Mouse (Mus musculus): Measurements from ENCODE around the gene Tcf15.

Gene Tcf15

DNA sequence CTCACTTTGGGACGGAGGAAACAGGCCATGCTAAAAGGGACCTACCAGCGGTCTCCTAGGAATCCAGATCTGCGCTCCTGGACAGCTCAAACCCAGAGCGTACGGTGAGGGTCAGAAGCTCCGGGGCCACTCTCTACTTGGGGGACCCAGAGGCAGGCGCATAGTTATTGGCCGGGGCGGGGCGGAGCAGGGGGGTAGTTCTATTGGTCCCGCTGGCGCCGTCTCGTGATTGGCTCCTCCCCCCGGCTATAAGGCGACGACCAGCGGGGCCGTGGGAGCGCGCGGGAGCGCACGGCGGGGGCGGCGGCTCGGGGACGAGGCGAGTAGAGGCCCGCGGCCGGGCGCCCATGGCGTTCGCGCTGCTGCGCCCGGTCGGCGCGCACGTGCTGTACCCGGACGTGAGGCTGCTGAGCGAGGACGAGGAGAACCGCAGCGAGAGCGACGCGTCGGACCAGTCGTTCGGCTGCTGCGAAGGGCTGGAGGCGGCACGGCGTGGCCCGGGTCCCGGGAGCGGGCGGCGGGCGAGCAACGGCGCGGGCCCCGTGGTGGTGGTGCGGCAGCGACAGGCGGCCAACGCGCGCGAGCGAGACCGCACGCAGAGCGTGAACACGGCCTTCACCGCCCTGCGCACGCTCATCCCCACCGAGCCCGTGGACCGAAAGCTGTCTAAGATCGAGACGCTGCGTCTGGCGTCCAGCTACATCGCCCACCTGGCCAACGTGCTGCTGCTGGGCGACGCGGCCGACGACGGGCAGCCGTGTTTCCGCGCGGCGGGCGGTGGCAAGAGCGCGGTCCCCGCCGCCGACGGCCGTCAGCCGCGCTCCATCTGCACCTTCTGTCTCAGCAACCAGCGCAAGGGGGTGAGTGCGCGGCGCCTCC, at the start of gene Tcf15:
TSS of gene Tcf15 (plus strand) at position 283 of the 879 bp plus-strand sequence.
- peak; percentile 46 for DNase-seq (ENCODE audit: low spot score)

GRCm38 (mm10) chr2:152094856-152095545, 48.4 kb upstream of the Tcf15 start:
- peak; percentile 43 for DNase-seq (ENCODE audit: low spot score)

GRCm38 (mm10) chr2:152096922-152097321, 46.4 kb upstream of the Tcf15 start:
- DNase-seq (ENCODE audit: low spot score): no peak

DNA sequence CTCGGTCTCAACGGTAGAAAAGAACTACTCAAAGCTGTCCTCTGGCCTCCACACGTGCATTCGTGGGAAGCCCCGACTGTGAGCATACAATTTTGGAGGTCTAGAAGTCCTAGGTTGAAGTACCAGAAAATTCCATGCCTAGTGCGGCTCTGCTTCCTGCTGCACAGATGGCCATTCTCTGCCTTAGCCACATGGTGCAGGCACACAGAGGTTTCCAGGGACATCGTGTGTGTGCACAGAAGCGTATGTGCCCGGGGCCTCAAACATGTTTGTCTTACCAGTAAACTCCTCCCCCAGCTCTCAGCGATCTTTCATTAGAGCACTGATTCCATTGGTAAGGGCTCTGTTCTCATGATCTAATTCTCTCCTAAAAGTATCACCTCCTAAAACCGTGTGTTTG, 45.4 kb upstream of the Tcf15 start:
- no peak for DNase-seq (ENCODE audit: low spot score)

DNA sequence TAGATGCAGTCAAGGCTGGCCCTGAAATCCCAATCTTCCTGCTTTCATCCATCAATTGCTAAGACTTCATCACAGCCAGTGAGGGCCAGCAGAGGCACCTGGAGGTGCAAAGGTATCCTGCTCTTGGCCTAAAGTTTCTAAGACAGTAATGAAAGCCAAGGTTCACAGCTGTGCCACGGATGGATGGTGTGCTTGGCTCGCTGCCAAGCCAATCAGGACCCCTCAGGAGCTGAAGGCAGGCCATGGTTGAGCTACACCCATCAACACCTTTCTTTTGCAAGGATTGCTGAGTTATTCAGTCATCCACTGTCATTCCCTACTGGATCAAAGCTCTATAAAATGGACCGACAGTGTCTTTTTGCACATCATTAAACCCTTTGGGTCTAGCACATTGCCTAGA, 43.8 kb upstream of the Tcf15 start:
- no peak for DNase-seq (ENCODE audit: low spot score)

DNA sequence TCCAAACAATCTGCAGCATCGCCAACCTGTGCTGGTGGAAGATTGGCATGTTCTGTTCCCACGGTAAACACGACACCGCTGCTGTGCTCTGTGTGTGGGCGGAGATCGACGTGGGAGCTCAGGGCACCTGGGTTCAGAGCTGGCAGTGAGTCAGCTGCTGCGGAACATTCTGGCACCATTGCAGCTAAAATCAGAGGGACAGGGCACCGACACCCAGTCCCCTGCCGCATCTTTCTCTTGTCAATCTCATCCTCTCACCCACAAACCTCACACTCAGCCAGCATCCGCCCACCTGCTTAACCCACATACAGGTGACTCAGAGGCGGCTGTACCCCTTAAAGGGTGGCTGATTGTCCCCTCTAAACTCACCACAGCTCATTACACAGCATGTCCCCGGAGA, 41.6 kb upstream of the Tcf15 start:
- no peak for DNase-seq (ENCODE audit: low spot score)

DNA sequence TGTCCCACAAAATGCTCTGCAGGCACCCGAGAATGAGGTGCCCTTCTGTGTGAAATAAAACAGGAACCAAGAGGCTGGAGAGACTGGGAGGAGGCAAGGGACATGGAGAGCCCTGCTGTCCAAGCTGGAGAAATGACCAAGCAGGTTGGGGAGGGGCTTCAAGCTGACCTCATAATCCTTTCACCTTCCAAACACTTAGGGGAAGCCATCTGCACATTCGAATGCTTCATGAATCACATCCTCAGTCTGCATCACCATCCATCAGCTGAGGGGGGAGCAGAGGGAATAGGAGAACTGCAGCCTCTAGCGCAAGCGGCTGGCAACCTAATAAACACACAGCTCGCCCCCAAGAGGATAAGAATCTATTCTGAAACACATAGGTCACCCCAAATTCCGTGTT, 41.0 kb upstream of the Tcf15 start:
- no peak for DNase-seq (ENCODE audit: low spot score)

- DNase-seq (ENCODE audit: low spot score): no peak
Observed at GRCm38 (mm10) chr2:152104711-152105317, 38.5 kb upstream of the Tcf15 start.

DNA sequence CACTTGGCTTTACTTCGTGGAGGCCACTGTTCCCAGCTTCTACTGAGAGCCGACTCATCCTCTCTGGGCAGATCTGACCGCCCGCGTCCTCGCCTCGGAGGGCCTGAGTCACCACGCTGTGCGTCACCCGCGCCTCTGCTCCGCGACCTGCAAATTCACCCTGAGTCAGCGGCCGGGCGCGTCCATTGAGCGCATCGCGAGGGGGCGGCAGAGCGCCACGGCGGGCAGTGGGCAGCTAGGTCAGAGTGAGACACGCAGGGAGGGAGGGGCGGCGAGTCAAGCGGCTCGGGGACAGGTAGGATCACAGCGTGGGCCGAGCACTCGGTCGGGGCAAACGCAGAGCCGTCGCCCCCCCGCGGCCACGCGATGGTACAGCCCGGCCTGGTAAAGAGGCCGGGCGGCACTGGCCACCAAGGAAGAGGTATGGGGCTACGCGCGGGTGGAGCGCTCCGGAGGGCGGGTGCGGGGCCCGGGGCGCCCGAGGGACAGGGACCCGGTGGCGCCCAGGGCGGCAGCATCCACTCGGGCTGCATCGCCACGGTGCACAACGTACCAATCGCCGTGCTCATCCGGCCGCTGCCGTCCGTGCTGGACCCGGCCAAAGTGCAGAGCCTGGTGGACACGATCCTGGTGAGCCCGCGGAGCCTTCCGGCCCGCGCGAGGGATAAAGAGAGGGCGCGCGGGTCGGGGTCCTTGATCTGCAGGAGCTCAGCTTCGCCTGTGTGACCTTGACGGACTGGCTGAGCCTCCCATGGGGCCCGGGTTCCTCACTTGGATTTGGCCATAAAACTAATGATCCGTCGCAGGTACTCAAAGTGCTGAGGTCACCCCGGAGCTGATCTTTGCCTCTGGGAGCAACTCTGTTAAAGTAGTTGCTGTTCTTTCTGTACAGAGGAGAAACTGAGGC, 37.8 kb upstream of the Tcf15 start, which contains the start of gene Srxn1:
TSS of gene Srxn1 (plus strand) at position 199 of the 907 bp plus-strand sequence.
- peak; percentile 78 for DNase-seq (ENCODE audit: low spot score)

- no peak for DNase-seq (ENCODE audit: low spot score)
Observed at GRCm38 (mm10) chr2:152106225-152106595, 37.2 kb upstream of the Tcf15 start.

DNA sequence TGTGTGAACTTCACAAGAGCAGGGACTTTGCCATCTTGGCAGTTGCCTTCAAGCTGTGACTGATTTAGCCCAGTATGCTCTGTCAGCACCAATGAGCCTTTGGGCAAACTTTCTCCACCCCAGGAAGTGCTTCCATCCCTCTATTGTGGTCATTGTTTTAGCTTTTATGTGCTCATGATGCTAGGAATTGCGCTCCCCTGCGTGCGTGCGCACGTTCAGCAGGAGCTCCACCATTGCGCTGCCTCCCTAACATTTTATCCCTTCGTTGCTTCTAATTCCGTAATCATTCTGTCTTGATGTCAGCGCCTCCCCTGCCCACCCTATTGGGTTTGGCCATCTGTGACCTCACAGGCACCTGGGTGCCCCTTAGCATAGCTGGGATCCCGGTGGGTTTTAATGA, 36.8 kb upstream of the Tcf15 start:
- DNase-seq (ENCODE audit: low spot score): no peak

DNA sequence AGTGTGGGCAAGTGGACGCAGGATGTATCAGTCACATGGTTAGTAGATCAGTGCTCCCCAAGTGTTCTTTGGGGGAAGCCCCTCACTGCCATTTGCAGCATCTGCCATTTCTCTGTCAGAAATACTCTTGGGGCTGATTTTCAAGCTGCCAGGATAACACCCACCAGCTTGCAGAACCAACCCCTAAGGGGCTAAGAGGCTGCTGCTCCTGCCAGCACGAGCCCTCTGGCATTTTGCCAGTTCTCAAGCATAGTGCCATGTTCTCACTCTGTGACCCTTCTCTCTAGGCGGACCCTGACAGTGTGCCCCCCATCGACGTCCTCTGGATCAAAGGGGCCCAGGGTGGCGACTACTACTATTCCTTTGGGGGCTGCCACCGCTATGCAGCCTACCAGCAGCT, 34.7 kb upstream of the Tcf15 start:
- no peak for DNase-seq (ENCODE audit: low spot score)

GRCm38 (mm10) chr2:152109386-152109785, 34.0 kb upstream of the Tcf15 start:
- no peak for DNase-seq (ENCODE audit: low spot score)

DNA sequence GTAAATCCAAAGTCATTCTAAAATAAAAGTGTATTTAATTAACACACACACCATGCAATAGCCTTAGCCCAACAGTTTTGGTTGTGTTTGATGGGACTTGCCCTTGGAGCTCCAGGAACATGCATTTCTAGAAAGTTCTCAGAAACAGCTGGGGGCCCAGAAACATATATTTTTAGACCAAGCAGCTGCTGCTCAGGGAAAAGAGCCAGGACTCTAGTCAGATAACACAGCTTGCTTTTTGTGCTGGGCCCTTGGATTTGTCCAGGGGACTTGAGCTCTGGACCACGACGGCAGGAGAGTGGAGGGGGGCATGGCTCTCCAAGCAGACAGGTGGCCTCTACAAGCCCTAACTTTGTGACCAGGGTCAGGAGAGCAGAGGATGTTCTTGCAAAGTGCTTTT, 32.0 kb upstream of the Tcf15 start:
- DNase-seq (ENCODE audit: low spot score): no peak

- DNase-seq (ENCODE audit: low spot score): peak; percentile 85
Observed at GRCm38 (mm10) chr2:152111920-152112319, 31.4 kb upstream of the Tcf15 start.

DNA sequence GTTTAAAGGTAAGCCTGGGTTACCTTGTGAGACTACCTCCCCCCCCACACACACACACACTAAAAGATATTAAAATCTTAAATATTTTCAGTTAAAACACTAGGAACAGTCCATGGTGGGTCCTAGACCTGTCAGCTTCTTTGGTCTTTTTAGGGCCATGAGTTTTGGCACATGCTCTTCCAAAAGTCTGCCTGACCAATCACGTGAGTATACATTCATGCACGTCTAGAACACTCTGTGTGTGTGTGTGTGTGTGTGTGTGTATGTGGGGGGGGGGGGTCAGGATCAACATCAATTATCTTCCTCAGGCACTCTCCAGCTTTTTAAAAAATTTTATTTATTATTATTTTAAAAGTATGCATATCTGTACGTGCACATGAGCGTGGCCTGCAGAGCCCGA, 30.9 kb upstream of the Tcf15 start:
- no peak for DNase-seq (ENCODE audit: low spot score)

- DNase-seq (ENCODE audit: low spot score): no peak
Observed at GRCm38 (mm10) chr2:152112970-152113369, 30.4 kb upstream of the Tcf15 start.

GRCm38 (mm10) chr2:152114057-152114975, 29.0 kb upstream of the Tcf15 start:
- DNase-seq (ENCODE audit: low spot score): no peak

DNA sequence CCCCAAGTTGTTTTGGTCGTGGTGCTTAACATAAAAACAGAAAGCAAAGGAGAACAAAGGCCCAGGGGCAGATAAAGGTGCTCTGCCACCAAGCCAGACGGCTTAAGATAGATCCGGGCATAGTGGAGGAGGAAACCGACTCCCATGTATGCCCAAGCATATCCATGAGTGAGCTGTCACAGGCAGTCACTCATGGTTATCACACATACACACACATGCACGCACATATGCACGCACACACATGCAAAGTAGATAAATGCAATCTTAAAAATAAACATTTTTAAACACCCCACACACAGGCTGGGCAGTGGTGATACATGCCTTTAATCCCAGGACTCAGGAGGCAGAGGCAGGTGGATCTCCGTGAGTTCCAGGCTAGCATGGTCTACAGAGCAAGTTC, 25.7 kb upstream of the Tcf15 start:
- DNase-seq (ENCODE audit: low spot score): no peak

- no peak for DNase-seq (ENCODE audit: low spot score)
Observed at GRCm38 (mm10) chr2:152119228-152119865, 24.0 kb upstream of the Tcf15 start.
